Mouse (Mus musculus) kidney, adult 2 months (tissue): ENCODE results near the gene Rom1.

Experiments used
- CTCF ChIP-seq: fragments of 200-500 bp; conservative IDR thresholded peaks from 2 replicates; pipeline ENCODE4 v1.5.1; 2011; ENCODE audit warnings: low read depth, mild to moderate bottlenecking, control low read depth, low read length, moderate library complexity, mixed read lengths; ENCODE audit not compliant: insufficient read depth, insufficient read length
- POLR2A ChIP-seq: fragments of 200-500 bp; IDR thresholded peaks from one replicate; pipeline ENCODE4 v1.6.1; 2011; ENCODE audit warnings: low read depth, low read length, control low read depth

- no peak for TF ChIP-seq CTCF
- no peak for TF ChIP-seq POLR2A
Measured at GRCm38 (mm10) chr19:8944062-8944461, 14.9 kb upstream of the Rom1 start.
